Mouse (Mus musculus): ENCODE results near the gene Epn2. TPM values are rescaled to one million over a fixed set of nuclear protein-coding genes. Genes with fewer than 3 reads are reported as not detected.

Gene Epn2
- total RNA-seq, 1 experiment: 33.1 TPM

DNA sequence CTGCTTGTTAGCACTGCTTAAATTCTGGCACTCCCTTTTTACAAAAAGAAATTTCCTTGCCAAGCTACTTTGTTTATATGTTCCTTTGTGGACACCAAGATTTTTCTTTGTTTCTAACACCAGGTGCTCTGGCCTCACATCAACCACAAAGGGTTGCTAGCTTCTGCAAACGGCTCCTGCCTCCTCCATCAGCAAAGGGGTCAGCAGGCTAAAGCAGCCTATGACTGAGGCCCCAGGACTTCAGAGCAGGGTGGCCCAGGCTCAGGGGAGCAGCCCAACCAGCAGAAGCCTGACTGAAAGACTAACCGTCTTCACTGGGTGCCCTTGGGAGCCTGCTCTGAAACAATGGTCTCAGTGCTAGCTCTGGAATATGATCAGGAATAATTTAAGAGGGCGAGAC is 22.0 kb upstream of the Epn2 start:
- H3K4me1 ChIP-seq (ENCODE audit: control insufficient read depth in 2 of 2, insufficient read depth in 2 of 2, low read length in 2 of 2, poor library complexity in 1 of 2): peaks cover 2 to 3% of the 10 kb centered on the region in 2 experiments; a peak in 2 of 4 replicates
- H3K9ac ChIP-seq (ENCODE audit: insufficient read depth, low read depth, low read length, poor library complexity, severe bottlenecking): no peak overlapping the region
- TF ChIP-seq MAFK (IDR thresholded peaks at IDR 0.05; ENCODE audit: insufficient read depth, low read depth, low read length) (no peak), HCFC1 (IDR thresholded peaks at IDR 0.05; ENCODE audit: borderline replicate concordance, insufficient read depth, low read length) (no peak), ZNF384 (IDR thresholded peaks at IDR 0.05; ENCODE audit: low read depth, low read length) (no peak), CHD2 (IDR thresholded peaks at IDR 0.05; ENCODE audit: low read depth, low read length) (no peak)
- H3K36me3 ChIP-seq (ENCODE audit: control insufficient read depth, insufficient read depth, low read length, poor library complexity, severe bottlenecking): no peaks in the 10 kb centered on the region
- DNase-seq (ENCODE audit: low read depth, low spot score): no peak
- no peak overlapping the region for H3K27ac ChIP-seq (ENCODE audit: insufficient read depth, low read depth, low read length, poor library complexity, severe bottlenecking)
- no peak overlapping the region for H3K4me3 ChIP-seq (ENCODE audit: insufficient read depth in 1 of 2, low read depth in 1 of 2, low read length in 2 of 2, poor library complexity in 1 of 2, severe bottlenecking in 1 of 2)
- in situ Hi-C loops (cut with MboI; ENCODE audit: low sequenced_read_pairs in 2 of 2, unreplicated experiment in 2 of 2): no loop called here
- no peaks in the 10 kb centered on the region for H3K9me3 ChIP-seq (ENCODE audit: control insufficient read depth, insufficient read depth, low read depth, low read length)

DNA sequence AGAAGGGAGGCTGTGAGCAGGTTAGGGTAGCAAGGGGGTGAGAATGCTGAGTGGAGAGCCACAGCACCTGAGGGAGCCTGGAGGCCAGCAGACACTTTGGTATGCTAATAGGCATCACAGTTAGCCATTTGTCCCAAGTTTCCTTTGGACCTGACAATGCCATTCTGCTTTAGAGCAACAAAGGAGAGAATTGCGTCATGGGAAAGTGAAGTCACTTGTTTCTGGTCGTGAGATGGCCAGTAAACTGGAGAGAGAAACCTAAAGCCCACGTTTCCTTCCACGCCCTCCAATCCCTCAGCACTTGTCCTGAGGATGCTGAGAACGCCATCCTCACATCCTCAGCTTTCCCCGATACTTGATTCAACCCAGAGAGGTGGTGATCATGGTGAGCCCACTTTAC is 18.9 kb upstream of the Epn2 start:
- Histone ChIP-seq H3K9me3 (ENCODE audit: control insufficient read depth, insufficient read depth, low read depth, low read length) (no peaks in the 10 kb centered on the region), H3K4me1 (ENCODE audit: control insufficient read depth in 2 of 2, insufficient read depth in 2 of 2, low read length in 2 of 2, poor library complexity in 1 of 2) (peaks cover 2 to 3% of the 10 kb centered on the region in 2 experiments; a peak in 2 of 4 replicates), H3K27ac (ENCODE audit: insufficient read depth, low read depth, low read length, poor library complexity, severe bottlenecking) (no peak overlapping the region), H3K36me3 (ENCODE audit: control insufficient read depth, insufficient read depth, low read length, poor library complexity, severe bottlenecking) (no peaks in the 10 kb centered on the region), H3K4me3 (ENCODE audit: insufficient read depth in 1 of 2, low read depth in 1 of 2, low read length in 2 of 2, poor library complexity in 1 of 2, severe bottlenecking in 1 of 2) (no peak overlapping the region), H3K9ac (ENCODE audit: insufficient read depth, low read depth, low read length, poor library complexity, severe bottlenecking) (no peak overlapping the region)
- TF ChIP-seq ZNF384 (IDR thresholded peaks at IDR 0.05; ENCODE audit: low read depth, low read length): no peak
- no peak for TF ChIP-seq ZC3H11A (IDR thresholded peaks at IDR 0.05; ENCODE audit: borderline replicate concordance, low read depth, low read length)
- TF ChIP-seq CHD2 (IDR thresholded peaks at IDR 0.05; ENCODE audit: low read depth, low read length): no peak
- no peak for TF ChIP-seq MAFK (IDR thresholded peaks at IDR 0.05; ENCODE audit: insufficient read depth, low read depth, low read length)
- no peak for TF ChIP-seq HCFC1 (IDR thresholded peaks at IDR 0.05; ENCODE audit: borderline replicate concordance, insufficient read depth, low read length)
- DNase-seq (ENCODE audit: low read depth, low spot score): no peak
- in situ Hi-C loops (cut with MboI; ENCODE audit: low sequenced_read_pairs in 2 of 2, unreplicated experiment in 2 of 2): no loop called here

DNA sequence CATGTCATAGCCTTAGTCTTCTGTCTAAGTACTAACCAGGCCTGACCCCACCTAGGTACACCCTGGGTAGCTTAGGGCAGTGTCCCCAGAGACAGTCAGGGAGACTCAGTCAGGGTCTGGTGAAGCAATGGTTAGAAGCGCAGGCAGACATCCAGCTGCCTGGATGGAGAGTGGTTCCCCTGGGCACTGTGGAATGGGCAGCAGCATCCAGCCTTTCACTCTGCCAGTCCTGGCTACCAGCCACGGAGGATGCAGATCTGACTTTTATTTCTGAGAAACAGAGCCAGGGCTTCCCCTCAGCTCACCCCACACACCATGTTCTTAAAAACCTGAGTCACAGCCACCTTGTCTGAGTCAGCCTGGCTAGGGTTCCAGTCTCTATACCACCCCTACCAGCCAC is 18.0 kb upstream of the Epn2 start:
- no peak for TF ChIP-seq ZC3H11A (IDR thresholded peaks at IDR 0.05; ENCODE audit: borderline replicate concordance, low read depth, low read length)
- TF ChIP-seq CHD2 (IDR thresholded peaks at IDR 0.05; ENCODE audit: low read depth, low read length): no peak
- TF ChIP-seq MAFK (IDR thresholded peaks at IDR 0.05; ENCODE audit: insufficient read depth, low read depth, low read length): no peak
- TF ChIP-seq HCFC1 (IDR thresholded peaks at IDR 0.05; ENCODE audit: borderline replicate concordance, insufficient read depth, low read length): no peak
- no peak for TF ChIP-seq ZNF384 (IDR thresholded peaks at IDR 0.05; ENCODE audit: low read depth, low read length)
- Histone ChIP-seq H3K27ac (ENCODE audit: insufficient read depth, low read depth, low read length, poor library complexity, severe bottlenecking) (no peak overlapping the region), H3K4me3 (ENCODE audit: insufficient read depth in 1 of 2, low read depth in 1 of 2, low read length in 2 of 2, poor library complexity in 1 of 2, severe bottlenecking in 1 of 2) (no peak overlapping the region), H3K9me3 (ENCODE audit: control insufficient read depth, insufficient read depth, low read depth, low read length) (0 out of 2 replicates have a peak, but pooled peaks cover 1% of the 10 kb centered on the region), H3K36me3 (ENCODE audit: control insufficient read depth, insufficient read depth, low read length, poor library complexity, severe bottlenecking) (no peaks in the 10 kb centered on the region), H3K9ac (ENCODE audit: insufficient read depth, low read depth, low read length, poor library complexity, severe bottlenecking) (no peak overlapping the region), H3K4me1 (ENCODE audit: control insufficient read depth in 2 of 2, insufficient read depth in 2 of 2, low read length in 2 of 2, poor library complexity in 1 of 2) (peaks cover 2 to 3% of the 10 kb centered on the region in 2 experiments; a peak in 2 of 4 replicates)
- in situ Hi-C loops (cut with MboI; ENCODE audit: low sequenced_read_pairs in 2 of 2, unreplicated experiment in 2 of 2): no loop called here
- no peak for DNase-seq (ENCODE audit: low read depth, low spot score)

GRCm38 (mm10) chr11:61593069-61593468 is 13.6 kb upstream of the Epn2 start:
- H3K4me1 ChIP-seq (ENCODE audit: control insufficient read depth in 2 of 2, insufficient read depth in 2 of 2, low read length in 2 of 2, poor library complexity in 1 of 2): no peaks in the 10 kb centered on the region
- TF ChIP-seq MAFK (IDR thresholded peaks at IDR 0.05; ENCODE audit: insufficient read depth, low read depth, low read length) (no peak), ZNF384 (IDR thresholded peaks at IDR 0.05; ENCODE audit: low read depth, low read length) (no peak), HCFC1 (IDR thresholded peaks at IDR 0.05; ENCODE audit: borderline replicate concordance, insufficient read depth, low read length) (no peak), CHD2 (IDR thresholded peaks at IDR 0.05; ENCODE audit: low read depth, low read length) (no peak), ZC3H11A (IDR thresholded peaks at IDR 0.05; ENCODE audit: borderline replicate concordance, low read depth, low read length) (no peak)
- H3K4me3 ChIP-seq (ENCODE audit: insufficient read depth in 1 of 2, low read depth in 1 of 2, low read length in 2 of 2, poor library complexity in 1 of 2, severe bottlenecking in 1 of 2): no peak overlapping the region
- no peak overlapping the region for H3K9ac ChIP-seq (ENCODE audit: insufficient read depth, low read depth, low read length, poor library complexity, severe bottlenecking)
- no peaks in the 10 kb centered on the region for H3K36me3 ChIP-seq (ENCODE audit: control insufficient read depth, insufficient read depth, low read length, poor library complexity, severe bottlenecking)
- H3K9me3 ChIP-seq (ENCODE audit: control insufficient read depth, insufficient read depth, low read depth, low read length): 0 out of 2 replicates have a peak, but pooled peaks cover 1% of the 10 kb centered on the region
- H3K27ac ChIP-seq (ENCODE audit: insufficient read depth, low read depth, low read length, poor library complexity, severe bottlenecking): no peak overlapping the region
- in situ Hi-C loops (cut with MboI; ENCODE audit: low sequenced_read_pairs in 2 of 2, unreplicated experiment in 2 of 2): no loop called here
- DNase-seq (ENCODE audit: low read depth, low spot score): no peak

DNA sequence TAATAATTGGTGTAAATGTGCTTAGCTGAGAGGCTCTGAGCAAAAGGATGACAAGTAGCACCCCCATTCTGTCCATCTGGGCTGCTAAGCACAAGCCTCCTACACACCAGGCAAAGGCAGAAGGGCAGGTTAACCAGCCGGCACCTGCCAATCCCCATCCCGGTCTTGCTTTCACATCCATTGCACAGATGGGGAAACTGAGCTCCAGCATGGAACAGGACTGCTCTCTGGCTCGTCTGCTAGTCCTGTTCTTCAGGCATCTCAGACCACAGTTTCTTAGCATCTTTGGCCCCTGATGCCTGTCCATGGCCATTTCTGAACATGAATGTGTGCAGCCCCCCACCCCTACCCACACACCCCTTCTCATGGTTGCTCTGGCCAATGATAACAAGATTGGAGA is 12.6 kb upstream of the Epn2 start:
- Histone ChIP-seq H3K9me3 (ENCODE audit: control insufficient read depth, insufficient read depth, low read depth, low read length) (0 out of 2 replicates have a peak, but pooled peaks cover 1% of the 10 kb centered on the region), H3K36me3 (ENCODE audit: control insufficient read depth, insufficient read depth, low read length, poor library complexity, severe bottlenecking) (no peaks in the 10 kb centered on the region), H3K9ac (ENCODE audit: insufficient read depth, low read depth, low read length, poor library complexity, severe bottlenecking) (no peak overlapping the region), H3K27ac (ENCODE audit: insufficient read depth, low read depth, low read length, poor library complexity, severe bottlenecking) (no peak overlapping the region), H3K4me3 (ENCODE audit: insufficient read depth in 1 of 2, low read depth in 1 of 2, low read length in 2 of 2, poor library complexity in 1 of 2, severe bottlenecking in 1 of 2) (no peak overlapping the region), H3K4me1 (ENCODE audit: control insufficient read depth in 2 of 2, insufficient read depth in 2 of 2, low read length in 2 of 2, poor library complexity in 1 of 2) (peaks cover 0 to 1% of the 10 kb centered on the region in 2 experiments; a peak in 1 of 4 replicates)
- in situ Hi-C loops (cut with MboI; ENCODE audit: low sequenced_read_pairs in 2 of 2, unreplicated experiment in 2 of 2): no loop called here
- no peak for TF ChIP-seq CHD2 (IDR thresholded peaks at IDR 0.05; ENCODE audit: low read depth, low read length)
- DNase-seq (ENCODE audit: low read depth, low spot score): no peak

Measured in ES-E14 (cell line).